Mouse (Mus musculus): ENCODE results near the gene Ranbp9. TPM values are rescaled to one million over a fixed set of nuclear protein-coding genes. Genes with fewer than 3 reads are reported as not detected.

Gene Ranbp9
- polyA plus RNA-seq, 1 experiment from 2014 or later: 12.8 TPM

Other genes with a start within 250 kb of the Ranbp9 start
- gene Gfod1, start 177.1 kb downstream of the Ranbp9 start, polyA plus RNA-seq (2016; fragmentation: Nextera tagmentation; extraction: Ambion mirVana): 1.2 and 1.6 TPM in 2 replicates
- 33.8 and 35.9 TPM in 2 replicates for gene Sirt5, start 115.8 kb downstream of the Ranbp9 start, polyA plus RNA-seq (2016; fragmentation: Nextera tagmentation; extraction: Ambion mirVana)
- 171 and 174 TPM in 2 replicates for gene Nol7, start 82.9 kb downstream of the Ranbp9 start, polyA plus RNA-seq (2016; fragmentation: Nextera tagmentation; extraction: Ambion mirVana)
- gene Mcur1, start 78.9 kb upstream of the Ranbp9 start, polyA plus RNA-seq (2016; fragmentation: Nextera tagmentation; extraction: Ambion mirVana): 12.4 and 13.0 TPM in 2 replicates
- gene Rnf182, start 134.4 kb upstream of the Ranbp9 start, polyA plus RNA-seq (2016; fragmentation: Nextera tagmentation; extraction: Ambion mirVana): 17.7 TPM in 2 replicates